Mouse (Mus musculus) liver, embryonic 13.5 days (tissue): ENCODE measurements around the gene Sez6. TPM values are rescaled to one million over a fixed set of nuclear protein-coding genes. Genes with fewer than 3 reads are reported as not detected.

Source experiments
- ATAC-seq: fragments of 200-750 bp; cut with Nextera tagmentation; 2 replicates; pipeline ENCODE4 v1.8.0; 2017; ENCODE audit warnings: low read depth, mild to moderate bottlenecking, moderate number of reproducible peaks, moderate library complexity
- DNase-seq: peaks from one replicate; pipeline ENCODE4 v3.0.0; 2022
- H3K27ac ChIP-seq: fragments of 300-500 bp; sonication (generic); 2 replicates; pipeline ENCODE4 v1.5.1; 2015; ENCODE audit warnings: moderate library complexity, mild to moderate bottlenecking, inconsistent platforms
- H3K27me3 ChIP-seq: fragments of 300-500 bp; sonication (generic); 2 replicates; pipeline ENCODE4 v1.6.1; 2015; ENCODE audit warnings: mild to moderate bottlenecking, inconsistent platforms
- H3K36me3 ChIP-seq: fragments of 300-500 bp; sonication (generic); 2 replicates; pipeline ENCODE4 v1.6.1; 2015; ENCODE audit warnings: mild to moderate bottlenecking, inconsistent platforms
- H3K4me1 ChIP-seq: fragments of 300-500 bp; sonication (generic); replicated peaks from 2 replicates; pipeline ENCODE4 v1.6.1; 2015; ENCODE audit warnings: inconsistent platforms
- H3K4me2 ChIP-seq: fragments of 300-500 bp; sonication (generic); 2 replicates; pipeline ENCODE4 v1.6.1; 2015; ENCODE audit warnings: inconsistent platforms, mild to moderate bottlenecking, moderate library complexity
- H3K4me3 ChIP-seq: fragments of 300-500 bp; sonication (generic); replicated peaks from 2 replicates; pipeline ENCODE4 v1.5.1; 2015; ENCODE audit warnings: mild to moderate bottlenecking, inconsistent platforms
- H3K9ac ChIP-seq: fragments of 300-500 bp; sonication (generic); 2 replicates; pipeline ENCODE4 v1.6.1; 2015; ENCODE audit warnings: mild to moderate bottlenecking, inconsistent platforms
- H3K9me3 ChIP-seq: fragments of 300-500 bp; sonication (generic); replicated peaks from 2 replicates; pipeline ENCODE4 v1.6.1; 2016; ENCODE audit warnings: inconsistent platforms
- WGBS: fragments of 180-500 bp; shearing (Covaris S2); methylation state at CpG from one replicate; pipeline ENCODE4 v1.1.7; 2015; ENCODE audit not compliant: insufficient replicate concordance; 5-methylcytosine and 5-hydroxymethylcytosine counted together
- polyA plus RNA-seq: library from polyadenylated mRNA; unstranded; fragments of >200 nt; fragmentation: Nextera tagmentation; extraction: Ambion mirVana; gene quantifications from 2 replicates; pipeline ENCODE4 v1.2.1, GENCODE M21; 2015

Sez6 gene
- polyA plus RNA-seq, 1 experiment from 2014 or later, result 0.20 TPM

DNA sequence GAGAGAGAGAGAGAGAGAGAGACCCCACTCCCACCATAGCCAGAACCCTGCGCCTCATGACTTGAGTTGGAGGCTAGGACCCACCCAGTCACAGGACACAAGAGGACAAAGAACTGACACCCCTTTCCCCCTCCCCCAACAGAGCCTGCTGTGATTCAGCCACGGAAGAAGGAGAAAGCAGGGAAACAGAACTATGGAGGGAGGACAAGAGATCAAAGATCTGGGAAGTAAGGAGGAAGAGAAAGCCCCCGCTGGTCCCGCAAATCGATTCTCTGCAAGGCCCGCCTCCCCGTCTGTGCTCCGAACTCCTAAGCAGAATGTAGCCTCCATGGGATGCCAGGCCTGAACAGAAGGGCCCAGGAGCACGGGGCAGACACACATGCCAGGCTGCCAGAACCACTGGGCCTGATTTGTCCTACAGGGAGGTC, 23.8 kb upstream of the Sez6 start:
- ATAC-seq (no peak), DNase-seq (no peak)
- H3K4me2 ChIP-seq, result 0 out of 2 replicates have a peak overlapping the region, but pooled peaks have one; percentile 8
- H3K36me3 ChIP-seq, result no peaks in the 10 kb centered on the region
- no peaks in the 10 kb centered on the region for H3K9me3 ChIP-seq
- H3K27me3 ChIP-seq, result peaks cover 77% of the 10 kb centered on the region
- peaks cover 4% of the 10 kb centered on the region; the same call in 1 of the 2 replicates for H3K4me1 ChIP-seq
- 15% methylated on average over 9 of the region's 9 CpGs for WGBS
- H3K4me3 ChIP-seq, result no peak overlapping the region
- no peak overlapping the region for H3K9ac ChIP-seq
- no peak overlapping the region for H3K27ac ChIP-seq

DNA sequence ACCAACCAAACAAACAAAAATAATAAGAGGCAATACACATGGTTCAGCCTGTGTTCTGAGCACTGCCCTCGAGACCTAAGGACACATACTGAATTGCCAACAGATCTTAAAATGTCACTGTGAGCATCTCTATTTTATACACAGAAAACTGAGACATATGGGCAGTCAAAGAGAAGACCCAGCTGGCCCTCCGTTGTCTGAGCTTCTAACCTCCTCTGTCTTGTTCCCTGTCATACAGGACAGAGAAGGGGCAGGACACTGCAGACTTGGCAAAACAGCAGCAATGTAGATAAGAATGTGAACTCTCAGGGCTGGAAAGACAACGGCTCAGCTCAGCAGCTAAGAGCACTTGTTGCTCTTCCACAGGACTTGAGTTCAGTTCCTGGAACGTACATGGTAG, 22.1 kb upstream of the Sez6 start:
- Histone ChIP-seq H3K36me3 (no peaks in the 10 kb centered on the region), H3K4me1 (no peaks in the 10 kb centered on the region), H3K9me3 (no peaks in the 10 kb centered on the region), H3K4me3 (no peak overlapping the region), H3K4me2 (no peak overlapping the region), H3K27me3 (peaks cover 84% of the 10 kb centered on the region), H3K9ac (no peak overlapping the region), H3K27ac (no peak overlapping the region)
- DNase-seq (no peak), ATAC-seq (no peak)
- 46% methylated on average over 4 of the region's 4 CpGs for WGBS

DNA sequence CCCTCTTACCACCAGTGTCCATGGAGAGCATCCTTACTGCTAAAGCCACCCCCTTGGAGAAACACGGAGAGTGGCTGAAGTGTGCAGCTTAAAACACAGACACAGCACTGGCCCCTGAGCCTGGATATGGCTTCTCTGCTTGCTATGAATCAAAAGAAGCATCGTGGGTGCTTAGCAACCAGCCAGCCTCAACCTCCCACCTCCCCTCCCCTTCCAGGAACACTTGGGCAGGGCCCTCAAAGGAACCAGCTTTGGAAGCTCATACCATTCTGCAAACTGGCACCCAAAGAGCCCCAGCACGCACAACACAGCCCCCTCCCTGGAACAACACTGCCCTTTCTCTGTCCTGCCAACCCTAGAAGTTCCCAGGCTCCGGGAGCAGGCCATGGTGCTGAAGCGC, 21.2 kb upstream of the Sez6 start:
- no peak for ATAC-seq
- Histone ChIP-seq H3K27ac (no peak overlapping the region), H3K36me3 (no peaks in the 10 kb centered on the region), H3K27me3 (peaks cover 89% of the 10 kb centered on the region), H3K4me2 (no peak overlapping the region), H3K4me3 (no peak overlapping the region), H3K4me1 (no peaks in the 10 kb centered on the region), H3K9ac (no peak overlapping the region), H3K9me3 (no peaks in the 10 kb centered on the region)
- no peak for DNase-seq
- WGBS, result 26% methylated on average over 5 of the region's 5 CpGs

DNA sequence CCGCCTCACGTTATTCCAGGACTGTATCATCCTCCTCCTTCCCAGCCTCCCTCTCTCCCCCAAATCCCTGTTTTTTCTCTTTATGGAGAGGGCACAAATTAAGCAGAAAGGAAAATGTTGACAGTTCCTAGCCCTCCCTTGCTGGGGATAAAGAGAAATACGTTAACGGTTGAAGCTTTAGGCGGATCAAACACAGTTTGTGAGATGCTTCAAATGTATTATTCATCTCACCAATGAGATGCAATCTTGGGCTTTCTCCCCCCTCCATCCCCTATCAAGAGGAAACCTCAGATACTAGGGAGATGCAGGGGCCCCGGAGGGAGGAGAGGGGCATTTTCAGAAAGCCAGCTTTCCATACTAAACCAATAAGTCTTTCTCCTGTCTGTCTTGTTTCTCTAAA, 20.8 kb upstream of the Sez6 start:
- H3K4me3 ChIP-seq, result no peak overlapping the region
- H3K4me1 ChIP-seq, result no peaks in the 10 kb centered on the region
- H3K36me3 ChIP-seq, result no peaks in the 10 kb centered on the region
- no peak overlapping the region for H3K4me2 ChIP-seq
- no peaks in the 10 kb centered on the region for H3K9me3 ChIP-seq
- ATAC-seq, result no peak
- no peak overlapping the region for H3K9ac ChIP-seq
- 30% methylated on average over 6 of the region's 6 CpGs for WGBS
- no peak overlapping the region for H3K27ac ChIP-seq
- no peak for DNase-seq
- H3K27me3 ChIP-seq, result peaks cover 89% of the 10 kb centered on the region

DNA sequence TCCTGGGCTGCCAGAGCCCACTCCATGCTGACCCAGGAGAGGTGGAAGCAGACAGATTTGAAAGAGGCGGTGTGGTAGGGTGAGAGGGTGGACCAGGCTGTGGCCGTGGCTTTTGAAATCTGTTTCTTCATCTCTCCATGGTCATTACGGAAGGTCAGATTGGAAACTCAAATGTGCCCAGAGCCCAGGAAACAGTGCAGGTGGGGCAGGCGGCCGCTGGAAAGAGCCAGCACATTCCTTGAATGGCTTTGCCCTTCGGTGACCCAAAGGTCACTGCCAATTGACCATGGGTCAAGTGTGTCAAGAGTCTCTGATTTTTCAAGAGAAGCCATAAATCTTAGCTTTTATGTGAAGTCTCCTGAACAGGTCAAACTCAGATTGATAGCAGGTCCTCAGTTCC, 17.1 kb upstream of the Sez6 start:
- H3K4me1 ChIP-seq, result no peaks in the 10 kb centered on the region
- H3K9ac ChIP-seq, result no peak overlapping the region
- no peak for ATAC-seq
- H3K9me3 ChIP-seq, result no peaks in the 10 kb centered on the region
- no peak overlapping the region for H3K27ac ChIP-seq
- no peak overlapping the region for H3K4me2 ChIP-seq
- H3K4me3 ChIP-seq, result no peak overlapping the region
- peaks cover 87% of the 10 kb centered on the region for H3K27me3 ChIP-seq
- no peaks in the 10 kb centered on the region for H3K36me3 ChIP-seq
- no peak for DNase-seq
- 54% methylated on average over 6 of the region's 6 CpGs for WGBS

- H3K27me3 ChIP-seq, result peaks cover 83% of the 10 kb centered on the region
- ATAC-seq (no peak), DNase-seq (no peak)
- H3K36me3 ChIP-seq, result no peaks in the 10 kb centered on the region
- WGBS, result 8% methylated on average over 32 of the region's 32 CpGs
- no peak overlapping the region for H3K4me3 ChIP-seq
- H3K9ac ChIP-seq, result no peak overlapping the region
- H3K4me2 ChIP-seq, result no peak overlapping the region
- H3K27ac ChIP-seq, result no peak overlapping the region
- H3K4me1 ChIP-seq, result no peaks in the 10 kb centered on the region
- H3K9me3 ChIP-seq, result no peaks in the 10 kb centered on the region
Measured at GRCm38 (mm10) chr11:77914598-77915260, 15.9 kb upstream of the Sez6 start.

DNA sequence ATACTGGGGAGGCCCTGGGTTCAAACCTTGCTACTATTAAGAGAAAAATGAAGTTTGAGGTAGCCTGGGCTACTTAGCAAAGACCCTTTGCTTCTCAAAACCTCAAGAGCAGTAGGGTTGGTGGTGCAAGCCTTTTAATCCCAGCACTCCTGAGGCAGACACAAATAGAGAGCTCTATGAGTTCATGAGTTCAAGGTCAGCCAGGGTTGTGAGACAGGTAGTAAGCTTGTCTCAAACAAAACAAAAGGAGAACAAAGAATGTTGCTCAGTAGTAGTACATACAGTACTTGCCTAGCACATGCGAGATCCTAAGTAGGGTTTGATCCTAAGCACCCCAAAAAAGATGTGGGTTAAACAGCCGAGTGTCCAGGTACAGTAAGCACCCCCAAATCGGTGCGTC, 13.9 kb upstream of the Sez6 start:
- no peak overlapping the region for H3K9ac ChIP-seq
- no peaks in the 10 kb centered on the region for H3K36me3 ChIP-seq
- DNase-seq (no peak), ATAC-seq (no peak)
- peaks cover 73% of the 10 kb centered on the region for H3K27me3 ChIP-seq
- no peak overlapping the region for H3K4me3 ChIP-seq
- H3K4me2 ChIP-seq, result no peak overlapping the region
- H3K4me1 ChIP-seq, result no peaks in the 10 kb centered on the region
- H3K27ac ChIP-seq, result no peak overlapping the region
- no peaks in the 10 kb centered on the region for H3K9me3 ChIP-seq
- 56% methylated on average over 4 of the region's 4 CpGs for WGBS

- no peaks in the 10 kb centered on the region for H3K36me3 ChIP-seq
- peaks cover 71% of the 10 kb centered on the region for H3K27me3 ChIP-seq
Measured at GRCm38 (mm10) chr11:77917166-77917565, 13.4 kb upstream of the Sez6 start.

GRCm38 (mm10) chr11:77923285-77923684, 7.3 kb upstream of the Sez6 start:
- no peak for DNase-seq
- peaks cover 44% of the 10 kb centered on the region for H3K27me3 ChIP-seq
- H3K4me1 ChIP-seq, result no peaks in the 10 kb centered on the region
- WGBS, result 56% methylated on average over 4 of the region's 4 CpGs
- no peak overlapping the region for H3K27ac ChIP-seq
- H3K4me3 ChIP-seq, result no peak overlapping the region
- ATAC-seq, result no peak
- no peak overlapping the region for H3K4me2 ChIP-seq
- H3K9me3 ChIP-seq, result no peaks in the 10 kb centered on the region
- no peaks in the 10 kb centered on the region for H3K36me3 ChIP-seq
- H3K9ac ChIP-seq, result no peak overlapping the region

More at GRCm38 (mm10) chr11:77917166-77917565, 13.4 kb upstream of the Sez6 start:
- no peak for DNase-seq
- Histone ChIP-seq H3K27ac (no peak overlapping the region), H3K4me2 (no peak overlapping the region), H3K4me1 (no peaks in the 10 kb centered on the region), H3K9me3 (no peaks in the 10 kb centered on the region), H3K4me3 (no peak overlapping the region), H3K9ac (no peak overlapping the region)
- ATAC-seq, result no peak
- 47% methylated on average over 10 of the region's 10 CpGs for WGBS

DNA sequence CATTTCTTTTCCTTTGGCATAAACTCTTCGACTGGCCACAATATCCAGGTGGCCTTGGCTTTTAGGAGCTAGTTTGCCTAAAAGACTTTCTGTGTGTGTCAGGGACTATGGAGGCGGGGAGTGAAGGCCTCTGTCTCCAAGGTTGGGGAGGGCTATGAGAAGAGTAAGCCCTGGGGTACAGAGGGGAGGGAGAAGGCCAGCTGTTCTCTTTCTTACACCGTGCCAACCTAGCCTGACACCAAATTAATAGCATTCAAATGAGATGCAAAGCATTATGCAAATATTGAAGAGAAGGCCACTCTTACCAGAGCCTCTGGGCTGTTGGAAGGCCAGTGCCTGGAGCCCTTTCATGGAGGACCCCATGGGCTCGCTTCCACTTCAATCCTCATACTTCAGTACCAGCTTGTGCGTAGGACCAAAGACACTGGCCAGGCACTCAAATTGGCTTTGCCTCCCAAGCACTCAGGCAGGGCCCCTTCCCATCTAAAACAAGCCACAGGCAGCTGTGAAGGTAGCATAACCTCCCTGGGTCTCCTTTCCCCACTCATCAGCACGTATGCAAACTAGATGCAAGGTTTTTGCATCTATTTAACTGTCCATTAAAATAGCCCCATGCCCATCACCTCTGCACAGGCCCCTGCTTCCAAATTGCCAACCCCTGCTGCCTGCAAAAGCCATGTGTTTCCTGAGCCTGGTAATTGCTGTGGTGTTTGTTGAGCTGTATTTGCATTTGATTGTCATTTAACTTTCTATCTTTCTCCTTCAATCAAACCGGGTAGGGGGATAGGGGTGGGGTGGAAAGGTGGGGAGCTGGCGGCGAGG, 4.6 kb upstream of the Sez6 start:
- no peaks in the 10 kb centered on the region for H3K9me3 ChIP-seq
- H3K4me2 ChIP-seq, result no peak overlapping the region
- H3K27ac ChIP-seq, result no peak overlapping the region
- H3K27me3 ChIP-seq, result peaks cover 61% of the 10 kb centered on the region
- 24% methylated on average over 9 of the region's 9 CpGs for WGBS
- no peak for DNase-seq
- ATAC-seq, result no peak
- no peaks in the 10 kb centered on the region for H3K36me3 ChIP-seq
- no peak overlapping the region for H3K9ac ChIP-seq
- peaks cover 3% of the 10 kb centered on the region for H3K4me1 ChIP-seq
- no peak overlapping the region for H3K4me3 ChIP-seq

DNA sequence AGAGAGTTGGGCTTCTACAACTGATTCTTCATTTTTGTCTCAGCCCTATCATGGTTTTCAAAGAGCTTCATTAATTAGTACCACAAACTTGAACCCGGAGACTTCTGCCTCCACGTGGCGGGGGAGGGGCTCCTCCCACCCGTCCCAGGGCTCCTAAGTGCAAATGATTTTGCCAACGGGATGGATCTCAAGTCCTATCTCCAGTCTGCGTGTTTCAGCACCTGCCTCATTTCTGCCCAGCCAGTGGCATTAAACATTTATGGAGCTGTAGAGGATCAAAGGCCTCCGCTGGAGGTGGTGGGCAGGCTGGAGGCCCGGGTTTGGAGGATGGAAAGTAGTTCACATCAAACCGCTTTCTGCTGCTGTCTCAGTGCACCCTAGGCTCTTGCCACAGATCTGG, 3.9 kb upstream of the Sez6 start:
- no peak overlapping the region for H3K27ac ChIP-seq
- 20% methylated on average over 9 of the region's 9 CpGs for WGBS
- ATAC-seq, result no peak
- no peaks in the 10 kb centered on the region for H3K9me3 ChIP-seq
- H3K4me3 ChIP-seq, result no peak overlapping the region
- H3K9ac ChIP-seq, result no peak overlapping the region
- peaks cover 9% of the 10 kb centered on the region for H3K4me1 ChIP-seq
- peaks cover 65% of the 10 kb centered on the region for H3K27me3 ChIP-seq
- H3K36me3 ChIP-seq, result no peaks in the 10 kb centered on the region
- H3K4me2 ChIP-seq, result no peak overlapping the region
- DNase-seq, result no peak

DNA sequence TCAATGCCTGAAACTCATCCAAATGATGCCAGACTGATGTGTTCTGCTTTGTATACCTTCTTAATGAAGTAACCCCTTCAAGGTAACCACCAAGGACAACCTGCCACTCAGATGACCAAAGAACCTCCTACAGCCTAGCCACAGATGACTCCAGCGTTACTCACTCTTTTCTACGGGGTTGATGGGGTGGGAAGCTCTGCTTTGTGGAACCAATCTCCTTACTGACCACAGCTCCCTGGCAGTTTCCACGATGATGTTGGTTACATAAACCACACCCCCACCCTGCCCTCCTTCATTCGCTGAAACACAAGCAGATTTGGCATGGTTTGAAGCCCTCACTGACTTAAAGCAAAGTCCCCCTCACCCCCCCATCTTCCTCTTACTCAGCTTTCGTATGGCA, 2.8 kb upstream of the Sez6 start:
- Histone ChIP-seq H3K9ac (no peak overlapping the region), H3K4me3 (no peak overlapping the region), H3K36me3 (no peaks in the 10 kb centered on the region), H3K27me3 (peaks cover 74% of the 10 kb centered on the region), H3K4me1 (peaks cover 11% of the 10 kb centered on the region), H3K27ac (no peak overlapping the region), H3K9me3 (no peaks in the 10 kb centered on the region), H3K4me2 (no peak overlapping the region)
- DNase-seq (no peak), ATAC-seq (no peak)
- 45% methylated on average over 5 of the region's 5 CpGs for WGBS
